Mouse (Mus musculus): ENCODE data around the gene 2810408A11Rik. TPM values are rescaled to one million over a fixed set of nuclear protein-coding genes. Genes with fewer than 3 reads are reported as not detected.

The 2810408A11Rik gene
- polyA plus RNA-seq, 1 experiment from 2014 or later, result 16.4 TPM

- WGBS, result 66% methylated on average over 5 of the region's 5 CpGs
- Histone ChIP-seq H3K9me3 (ENCODE audit: control insufficient read depth, low read length) (no peaks in the 10 kb centered on the region), H3K36me3 (ENCODE audit: control insufficient read depth, insufficient read depth) (no peaks in the 10 kb centered on the region), H3K4me2 (ENCODE audit: low read length) (no peak overlapping the region), H3K4me1 (replicated peaks; ENCODE audit: control insufficient read depth, insufficient read depth, low read length) (peaks cover 19% of the 10 kb centered on the region), H3K4me3 (replicated peaks; ENCODE audit: low read length) (no peak overlapping the region), H3K9ac (replicated peaks; ENCODE audit: low read depth, low read length) (no peak overlapping the region), H3K27me3 (replicated peaks; ENCODE audit: control insufficient read depth, insufficient read depth, low read length) (peaks cover 13% of the 10 kb centered on the region), H3K27ac (ENCODE audit: low read length) (no peak overlapping the region)
- ATAC-seq, result no peak
These were observed 38.4 kb upstream of the 2810408A11Rik start for GRCm38 (mm10) chr11:69939181-69939580.

GRCm38 (mm10) chr11:69938401-69938979 is 37.7 kb upstream of the 2810408A11Rik start:
- H3K27me3 ChIP-seq (replicated peaks; ENCODE audit: control insufficient read depth, insufficient read depth, low read length), result peaks cover 13% of the 10 kb centered on the region
- H3K9me3 ChIP-seq (ENCODE audit: control insufficient read depth, low read length), result no peaks in the 10 kb centered on the region
- H3K9ac ChIP-seq (replicated peaks; ENCODE audit: low read depth, low read length), result no peak overlapping the region
- no peaks in the 10 kb centered on the region for H3K36me3 ChIP-seq (ENCODE audit: control insufficient read depth, insufficient read depth)
- 18% methylated on average over 9 of the region's 9 CpGs for WGBS
- H3K4me3 ChIP-seq (replicated peaks; ENCODE audit: low read length), result no peak overlapping the region
- H3K4me2 ChIP-seq (ENCODE audit: low read length), result no peak overlapping the region
- no peak overlapping the region for H3K27ac ChIP-seq (ENCODE audit: low read length)
- peaks cover 22% of the 10 kb centered on the region for H3K4me1 ChIP-seq (replicated peaks; ENCODE audit: control insufficient read depth, insufficient read depth, low read length)
- ATAC-seq, result no peak

- H3K27me3 ChIP-seq (replicated peaks; ENCODE audit: control insufficient read depth, insufficient read depth, low read length), result peaks cover 13% of the 10 kb centered on the region
- ATAC-seq, result no peak
- H3K27ac ChIP-seq (ENCODE audit: low read length), result no peak overlapping the region
- H3K4me3 ChIP-seq (replicated peaks; ENCODE audit: low read length), result no peak overlapping the region
- no peaks in the 10 kb centered on the region for H3K36me3 ChIP-seq (ENCODE audit: control insufficient read depth, insufficient read depth)
- H3K9ac ChIP-seq (replicated peaks; ENCODE audit: low read depth, low read length), result no peak overlapping the region
- H3K4me2 ChIP-seq (ENCODE audit: low read length), result no peak overlapping the region
- no peaks in the 10 kb centered on the region for H3K9me3 ChIP-seq (ENCODE audit: control insufficient read depth, low read length)
- 68% methylated on average over 5 of the region's 5 CpGs for WGBS
- H3K4me1 ChIP-seq (replicated peaks; ENCODE audit: control insufficient read depth, insufficient read depth, low read length), result peaks cover 22% of the 10 kb centered on the region
These were observed 37.0 kb upstream of the 2810408A11Rik start for GRCm38 (mm10) chr11:69937834-69938233.

GRCm38 (mm10) chr11:69937385-69937784 is 36.6 kb upstream of the 2810408A11Rik start:
- Histone ChIP-seq H3K4me3 (replicated peaks; ENCODE audit: low read length) (no peak overlapping the region), H3K4me1 (replicated peaks; ENCODE audit: control insufficient read depth, insufficient read depth, low read length) (peaks cover 22% of the 10 kb centered on the region), H3K4me2 (ENCODE audit: low read length) (no peak overlapping the region), H3K9me3 (ENCODE audit: control insufficient read depth, low read length) (no peaks in the 10 kb centered on the region), H3K27me3 (replicated peaks; ENCODE audit: control insufficient read depth, insufficient read depth, low read length) (peaks cover 13% of the 10 kb centered on the region), H3K9ac (replicated peaks; ENCODE audit: low read depth, low read length) (no peak overlapping the region), H3K36me3 (ENCODE audit: control insufficient read depth, insufficient read depth) (no peaks in the 10 kb centered on the region), H3K27ac (ENCODE audit: low read length) (no peak overlapping the region)
- no peak for ATAC-seq
- WGBS, result 32% methylated on average over 4 of the region's 4 CpGs

GRCm38 (mm10) chr11:69936714-69937347 is 36.0 kb upstream of the 2810408A11Rik start:
- H3K9ac ChIP-seq (replicated peaks; ENCODE audit: low read depth, low read length), result no peak overlapping the region
- H3K36me3 ChIP-seq (ENCODE audit: control insufficient read depth, insufficient read depth), result no peaks in the 10 kb centered on the region
- H3K4me3 ChIP-seq (replicated peaks; ENCODE audit: low read length), result peak overlapping the region; percentile 61
- WGBS, result 37% methylated on average over 9 of the region's 9 CpGs
- no peak overlapping the region for H3K27ac ChIP-seq (ENCODE audit: low read length)
- H3K4me2 ChIP-seq (ENCODE audit: low read length), result peak overlapping the region; percentile 100
- no peak for ATAC-seq
- peaks cover 13% of the 10 kb centered on the region for H3K27me3 ChIP-seq (replicated peaks; ENCODE audit: control insufficient read depth, insufficient read depth, low read length)
- H3K4me1 ChIP-seq (replicated peaks; ENCODE audit: control insufficient read depth, insufficient read depth, low read length), result peaks cover 22% of the 10 kb centered on the region
- no peaks in the 10 kb centered on the region for H3K9me3 ChIP-seq (ENCODE audit: control insufficient read depth, low read length)

GRCm38 (mm10) chr11:69936156-69936555 is 35.4 kb upstream of the 2810408A11Rik start:
- peak; percentile 21; the same call in 1 of the 2 replicates for ATAC-seq
- under 1% methylated on average over 24 of the region's 30 CpGs for WGBS
- Histone ChIP-seq H3K4me2 (ENCODE audit: low read length) (peak overlapping the region; percentile 100), H3K27ac (ENCODE audit: low read length) (no peak overlapping the region), H3K9ac (replicated peaks; ENCODE audit: low read depth, low read length) (peak overlapping the region; percentile 62), H3K36me3 (ENCODE audit: control insufficient read depth, insufficient read depth) (no peaks in the 10 kb centered on the region), H3K9me3 (ENCODE audit: control insufficient read depth, low read length) (no peaks in the 10 kb centered on the region), H3K4me3 (replicated peaks; ENCODE audit: low read length) (peak overlapping the region; percentile 61), H3K4me1 (replicated peaks; ENCODE audit: control insufficient read depth, insufficient read depth, low read length) (peaks cover 22% of the 10 kb centered on the region), H3K27me3 (replicated peaks; ENCODE audit: control insufficient read depth, insufficient read depth, low read length) (peaks cover 13% of the 10 kb centered on the region)

GRCm38 (mm10) chr11:69935137-69935879 is 34.5 kb upstream of the 2810408A11Rik start, which contains the start of gene Ybx2:
Gene Ybx2, plus strand, starts transcription at chr11:69935796.
- H3K9ac ChIP-seq (replicated peaks; ENCODE audit: low read depth, low read length), result peak within 1 kb of the TSS; percentile 62
- peaks cover 13% of the 10 kb centered on the region for H3K27me3 ChIP-seq (replicated peaks; ENCODE audit: control insufficient read depth, insufficient read depth, low read length)
- peak; percentile 89 for ATAC-seq
- H3K4me2 ChIP-seq (ENCODE audit: low read length), result peak within 1 kb of the TSS; percentile 100
- H3K27ac ChIP-seq (ENCODE audit: low read length), result no peak within 1 kb of the TSS
- no peaks in the 10 kb centered on the region for H3K9me3 ChIP-seq (ENCODE audit: control insufficient read depth, low read length)
- no peaks in the 10 kb centered on the region for H3K36me3 ChIP-seq (ENCODE audit: control insufficient read depth, insufficient read depth)
- WGBS, result 1% methylated on average over 56 of the region's 62 CpGs
- H3K4me3 ChIP-seq (replicated peaks; ENCODE audit: low read length), result peak within 1 kb of the TSS; percentile 61
- peaks cover 22% of the 10 kb centered on the region for H3K4me1 ChIP-seq (replicated peaks; ENCODE audit: control insufficient read depth, insufficient read depth, low read length)

GRCm38 (mm10) chr11:69934681-69935080 is 33.9 kb upstream of the 2810408A11Rik start:
- peak overlapping the region; percentile 45; the same call in 1 of the 2 replicates for H3K4me2 ChIP-seq (ENCODE audit: low read length)
- H3K9me3 ChIP-seq (ENCODE audit: control insufficient read depth, low read length), result no peaks in the 10 kb centered on the region
- H3K4me3 ChIP-seq (replicated peaks; ENCODE audit: low read length), result peak overlapping the region; percentile 26
- peaks cover 13% of the 10 kb centered on the region for H3K27me3 ChIP-seq (replicated peaks; ENCODE audit: control insufficient read depth, insufficient read depth, low read length)
- H3K9ac ChIP-seq (replicated peaks; ENCODE audit: low read depth, low read length), result no peak overlapping the region
- H3K27ac ChIP-seq (ENCODE audit: low read length), result no peak overlapping the region
- WGBS, result 17% methylated on average over 6 of the region's 6 CpGs
- no peaks in the 10 kb centered on the region for H3K36me3 ChIP-seq (ENCODE audit: control insufficient read depth, insufficient read depth)
- peaks cover 22% of the 10 kb centered on the region for H3K4me1 ChIP-seq (replicated peaks; ENCODE audit: control insufficient read depth, insufficient read depth, low read length)
- no peak for ATAC-seq

- Histone ChIP-seq H3K27ac (ENCODE audit: low read length) (no peak overlapping the region), H3K9ac (replicated peaks; ENCODE audit: low read depth, low read length) (no peak overlapping the region), H3K27me3 (replicated peaks; ENCODE audit: control insufficient read depth, insufficient read depth, low read length) (peaks cover 13% of the 10 kb centered on the region), H3K4me1 (replicated peaks; ENCODE audit: control insufficient read depth, insufficient read depth, low read length) (peaks cover 22% of the 10 kb centered on the region), H3K36me3 (ENCODE audit: control insufficient read depth, insufficient read depth) (no peaks in the 10 kb centered on the region), H3K4me3 (replicated peaks; ENCODE audit: low read length) (peak overlapping the region; percentile 26), H3K4me2 (ENCODE audit: low read length) (peak overlapping the region; percentile 45), H3K9me3 (ENCODE audit: control insufficient read depth, low read length) (no peaks in the 10 kb centered on the region)
- WGBS, result 1% methylated on average over 18 of the region's 18 CpGs
- ATAC-seq, result peak; percentile 56
These were observed 33.4 kb upstream of the 2810408A11Rik start for GRCm38 (mm10) chr11:69934169-69934568.
